Mouse (Mus musculus): ENCODE data around the gene Gabbr2. TPM values are rescaled to one million over a fixed set of nuclear protein-coding genes. Genes with fewer than 3 reads are reported as not detected.

Gabbr2 gene
- polyA plus RNA-seq, 1 experiment from 2014 or later, result 0.11 TPM

DNA sequence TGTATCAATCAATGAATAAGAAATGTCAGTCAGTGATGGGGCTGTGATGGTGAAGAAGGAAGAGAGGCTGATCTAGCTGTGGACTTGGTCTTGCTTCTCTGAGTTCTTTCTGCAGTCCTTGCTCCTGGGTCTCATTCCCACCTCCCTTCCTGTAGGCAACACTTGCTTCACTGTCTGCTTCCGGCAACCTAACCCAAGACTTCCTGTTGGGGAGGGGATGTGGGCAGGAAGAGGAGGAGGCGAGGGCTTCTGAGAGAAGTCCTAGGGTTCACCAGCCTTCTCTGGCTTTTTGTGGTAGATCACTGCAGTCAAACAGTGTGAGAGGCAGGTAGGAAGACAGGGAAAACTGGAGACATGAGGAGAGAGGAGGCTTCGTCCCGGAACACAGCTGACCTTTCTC lies 239.4 kb downstream of the Gabbr2 start:
- Histone ChIP-seq H3K9me3 (replicated peaks; ENCODE audit: control insufficient read depth, low read length) (no peaks in the 10 kb centered on the region), H3K27ac (ENCODE audit: low read length) (no peak overlapping the region), H3K9ac (ENCODE audit: low read depth, low read length) (no peak overlapping the region), H3K27me3 (ENCODE audit: control insufficient read depth, insufficient read depth, low read depth, low read length) (no peaks in the 10 kb centered on the region), H3K4me2 (ENCODE audit: low read depth, low read length) (no peak overlapping the region), H3K4me1 (ENCODE audit: control insufficient read depth, low read depth, low read length) (no peaks in the 10 kb centered on the region; the same call in 1 of the 2 replicates), H3K4me3 (ENCODE audit: low read depth, low read length) (no peak overlapping the region), H3K36me3 (ENCODE audit: control insufficient read depth, insufficient read depth) (no peaks in the 10 kb centered on the region)
- no peak for ATAC-seq (ENCODE audit: low read depth)
- 38% methylated on average over 4 of the region's 4 CpGs for WGBS (ENCODE audit: insufficient replicate concordance)

DNA sequence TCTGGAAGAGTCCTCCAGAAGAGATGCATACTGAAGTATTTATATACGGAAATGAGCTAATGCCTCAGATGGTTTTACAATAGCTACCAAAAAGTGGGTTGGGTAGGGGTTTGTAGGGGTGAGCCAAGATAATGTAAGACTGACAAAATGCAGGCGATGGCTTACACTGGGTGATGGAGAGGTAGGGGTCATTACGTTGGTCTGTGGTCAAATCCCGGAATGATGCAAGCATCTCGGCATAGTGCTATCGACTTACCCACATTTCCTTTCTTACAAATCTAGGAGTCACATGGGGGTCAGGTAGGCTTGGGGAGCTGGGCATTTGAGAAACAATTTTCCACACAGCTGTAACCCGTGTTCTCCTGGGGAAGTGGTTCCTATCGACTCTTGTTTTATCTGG lies 242.7 kb downstream of the Gabbr2 start:
- H3K4me1 ChIP-seq (ENCODE audit: control insufficient read depth, low read depth, low read length), result no peaks in the 10 kb centered on the region
- H3K9ac ChIP-seq (ENCODE audit: low read depth, low read length), result no peak overlapping the region

GRCm38 (mm10) chr4:46747007-46747746 lies 244.5 kb downstream of the Gabbr2 start:
- Histone ChIP-seq H3K27me3 (ENCODE audit: control insufficient read depth, insufficient read depth, low read depth, low read length) (no peaks in the 10 kb centered on the region), H3K36me3 (ENCODE audit: control insufficient read depth, insufficient read depth) (no peaks in the 10 kb centered on the region), H3K9me3 (replicated peaks; ENCODE audit: control insufficient read depth, low read length) (no peaks in the 10 kb centered on the region), H3K4me3 (ENCODE audit: low read depth, low read length) (no peak overlapping the region), H3K27ac (ENCODE audit: low read length) (no peak overlapping the region), H3K4me2 (ENCODE audit: low read depth, low read length) (no peak overlapping the region), H3K9ac (ENCODE audit: low read depth, low read length) (no peak overlapping the region), H3K4me1 (ENCODE audit: control insufficient read depth, low read depth, low read length) (no peaks in the 10 kb centered on the region)
- 50% methylated on average over 14 of the region's 14 CpGs for WGBS (ENCODE audit: insufficient replicate concordance)
- ATAC-seq (ENCODE audit: low read depth), result no peak

More for the DNA sequence above, 242.7 kb downstream of the Gabbr2 start:
- Histone ChIP-seq H3K4me2 (ENCODE audit: low read depth, low read length) (no peak overlapping the region), H3K4me3 (ENCODE audit: low read depth, low read length) (no peak overlapping the region), H3K27me3 (ENCODE audit: control insufficient read depth, insufficient read depth, low read depth, low read length) (no peaks in the 10 kb centered on the region), H3K27ac (ENCODE audit: low read length) (no peak overlapping the region), H3K36me3 (ENCODE audit: control insufficient read depth, insufficient read depth) (no peaks in the 10 kb centered on the region), H3K9me3 (replicated peaks; ENCODE audit: control insufficient read depth, low read length) (no peaks in the 10 kb centered on the region)
- ATAC-seq (ENCODE audit: low read depth), result no peak
- 39% methylated on average over 8 of the region's 8 CpGs for WGBS (ENCODE audit: insufficient replicate concordance)

DNA sequence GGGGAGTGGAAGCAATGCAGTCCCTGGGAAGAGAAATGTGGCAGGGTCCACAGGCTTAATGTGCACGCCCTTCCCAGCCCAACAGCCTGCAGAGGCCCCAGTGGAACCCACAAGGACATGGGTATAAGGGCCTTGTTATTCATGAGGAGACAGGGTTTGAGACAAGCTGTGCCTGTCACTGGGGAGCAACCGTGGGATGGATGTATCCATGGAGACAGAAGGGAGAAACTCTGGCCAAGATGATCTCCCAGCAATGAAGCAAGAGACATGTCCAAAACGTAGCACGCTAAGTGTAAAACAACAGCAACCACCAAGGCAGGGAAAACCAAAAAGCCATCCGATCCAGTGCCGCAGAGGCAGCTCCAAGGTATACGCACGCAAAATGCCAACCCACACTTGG lies 246.1 kb downstream of the Gabbr2 start:
- no peak overlapping the region for H3K27ac ChIP-seq (ENCODE audit: low read length)
- ATAC-seq (ENCODE audit: low read depth), result no peak
- no peaks in the 10 kb centered on the region for H3K27me3 ChIP-seq (ENCODE audit: control insufficient read depth, insufficient read depth, low read depth, low read length)
- H3K4me1 ChIP-seq (ENCODE audit: control insufficient read depth, low read depth, low read length), result no peaks in the 10 kb centered on the region
- WGBS (ENCODE audit: insufficient replicate concordance), result 74% methylated on average over 8 of the region's 8 CpGs
- no peak overlapping the region for H3K9ac ChIP-seq (ENCODE audit: low read depth, low read length)
- H3K4me2 ChIP-seq (ENCODE audit: low read depth, low read length), result no peak overlapping the region
- no peaks in the 10 kb centered on the region for H3K36me3 ChIP-seq (ENCODE audit: control insufficient read depth, insufficient read depth)
- no peak overlapping the region for H3K4me3 ChIP-seq (ENCODE audit: low read depth, low read length)
- no peaks in the 10 kb centered on the region for H3K9me3 ChIP-seq (replicated peaks; ENCODE audit: control insufficient read depth, low read length)

DNA sequence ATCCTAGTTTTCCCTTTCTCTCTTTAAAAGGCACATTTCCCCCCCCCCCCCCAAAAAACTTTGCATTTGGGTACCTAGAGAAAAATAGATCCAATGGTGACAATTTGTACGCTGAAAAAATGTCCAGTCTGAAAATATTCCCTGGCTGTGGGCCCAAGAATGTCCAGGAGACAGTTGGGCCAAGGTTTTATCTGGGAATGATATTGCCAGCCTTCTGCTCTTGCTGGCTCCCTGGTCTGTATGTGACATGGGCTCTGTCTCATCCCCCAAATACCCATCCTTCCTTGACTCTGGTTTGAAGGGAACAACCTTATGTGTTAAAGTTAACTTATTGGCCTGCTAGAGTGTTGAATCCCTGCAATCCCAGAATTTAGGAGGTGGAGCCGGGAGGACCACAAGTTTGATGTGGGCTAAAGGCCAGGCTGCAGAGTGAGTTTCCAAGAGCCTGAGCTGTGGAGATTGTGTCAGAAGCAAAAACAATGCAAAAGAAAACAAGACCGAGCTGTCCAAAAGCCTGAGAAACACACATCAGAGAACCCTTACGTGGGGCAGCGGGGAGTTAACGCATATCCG lies 247.0 kb downstream of the Gabbr2 start:
- no peak overlapping the region for H3K4me3 ChIP-seq (ENCODE audit: low read depth, low read length)
- H3K9ac ChIP-seq (ENCODE audit: low read depth, low read length), result no peak overlapping the region
- H3K27me3 ChIP-seq (ENCODE audit: control insufficient read depth, insufficient read depth, low read depth, low read length), result no peaks in the 10 kb centered on the region
- no peaks in the 10 kb centered on the region for H3K4me1 ChIP-seq (ENCODE audit: control insufficient read depth, low read depth, low read length)
- no peaks in the 10 kb centered on the region for H3K36me3 ChIP-seq (ENCODE audit: control insufficient read depth, insufficient read depth)
- no peaks in the 10 kb centered on the region for H3K9me3 ChIP-seq (replicated peaks; ENCODE audit: control insufficient read depth, low read length)
- H3K4me2 ChIP-seq (ENCODE audit: low read depth, low read length), result no peak overlapping the region
- H3K27ac ChIP-seq (ENCODE audit: low read length), result no peak overlapping the region
- no peak for ATAC-seq (ENCODE audit: low read depth)
- WGBS (ENCODE audit: insufficient replicate concordance), result 70% methylated on average over 7 of the region's 7 CpGs

DNA sequence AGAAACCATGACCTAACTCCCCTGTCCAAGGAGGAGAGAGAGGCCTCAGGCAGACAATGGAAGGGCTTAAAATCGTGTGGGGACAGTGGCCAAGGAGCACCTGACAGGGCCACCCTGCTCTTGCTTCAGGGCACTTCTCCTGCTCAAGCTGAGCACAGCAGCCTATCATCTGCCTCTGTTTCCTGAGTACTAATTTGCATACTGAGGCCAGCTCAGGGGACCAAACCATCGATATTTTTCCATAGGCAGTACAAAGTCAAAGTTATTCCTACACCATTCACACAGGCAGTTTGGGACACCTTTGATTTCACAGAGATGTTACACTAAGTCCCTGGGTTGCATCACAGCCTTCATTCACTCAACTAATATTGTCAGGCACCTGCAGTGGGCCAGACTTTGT lies 249.1 kb downstream of the Gabbr2 start:
- ATAC-seq (ENCODE audit: low read depth), result no peak
- WGBS (ENCODE audit: insufficient replicate concordance), result 7% methylated on average over 2 of the region's 2 CpGs
- no peaks in the 10 kb centered on the region for H3K4me1 ChIP-seq (ENCODE audit: control insufficient read depth, low read depth, low read length)
- no peak overlapping the region for H3K9ac ChIP-seq (ENCODE audit: low read depth, low read length)
- no peak overlapping the region for H3K27ac ChIP-seq (ENCODE audit: low read length)
- H3K9me3 ChIP-seq (replicated peaks; ENCODE audit: control insufficient read depth, low read length), result no peaks in the 10 kb centered on the region
- H3K27me3 ChIP-seq (ENCODE audit: control insufficient read depth, insufficient read depth, low read depth, low read length), result no peaks in the 10 kb centered on the region
- no peak overlapping the region for H3K4me2 ChIP-seq (ENCODE audit: low read depth, low read length)
- H3K36me3 ChIP-seq (ENCODE audit: control insufficient read depth, insufficient read depth), result no peaks in the 10 kb centered on the region
- H3K4me3 ChIP-seq (ENCODE audit: low read depth, low read length), result no peak overlapping the region

- H3K4me1 ChIP-seq (ENCODE audit: control insufficient read depth, low read depth, low read length), result no peaks in the 10 kb centered on the region
- ATAC-seq (ENCODE audit: low read depth), result no peak
- no peak overlapping the region for H3K27ac ChIP-seq (ENCODE audit: low read length)
- no peaks in the 10 kb centered on the region for H3K27me3 ChIP-seq (ENCODE audit: control insufficient read depth, insufficient read depth, low read depth, low read length)
- no peaks in the 10 kb centered on the region for H3K36me3 ChIP-seq (ENCODE audit: control insufficient read depth, insufficient read depth)
- H3K9me3 ChIP-seq (replicated peaks; ENCODE audit: control insufficient read depth, low read length), result no peaks in the 10 kb centered on the region
- H3K4me3 ChIP-seq (ENCODE audit: low read depth, low read length), result no peak overlapping the region
- H3K4me2 ChIP-seq (ENCODE audit: low read depth, low read length), result no peak overlapping the region
- WGBS (ENCODE audit: insufficient replicate concordance), result 24% methylated on average over 9 of the region's 9 CpGs
- H3K9ac ChIP-seq (ENCODE audit: low read depth, low read length), result no peak overlapping the region
These were observed 254.7 kb downstream of the Gabbr2 start for GRCm38 (mm10) chr4:46736910-46737511.

GRCm38 (mm10) chr4:46734906-46735305 lies 256.8 kb downstream of the Gabbr2 start:
- Histone ChIP-seq H3K9ac (ENCODE audit: low read depth, low read length) (no peak overlapping the region), H3K4me1 (ENCODE audit: control insufficient read depth, low read depth, low read length) (no peaks in the 10 kb centered on the region), H3K4me2 (ENCODE audit: low read depth, low read length) (no peak overlapping the region), H3K9me3 (replicated peaks; ENCODE audit: control insufficient read depth, low read length) (no peaks in the 10 kb centered on the region), H3K4me3 (ENCODE audit: low read depth, low read length) (no peak overlapping the region), H3K36me3 (ENCODE audit: control insufficient read depth, insufficient read depth) (no peaks in the 10 kb centered on the region), H3K27me3 (ENCODE audit: control insufficient read depth, insufficient read depth, low read depth, low read length) (no peaks in the 10 kb centered on the region), H3K27ac (ENCODE audit: low read length) (no peak overlapping the region)
- no peak for ATAC-seq (ENCODE audit: low read depth)
- WGBS (ENCODE audit: insufficient replicate concordance), result 33% methylated on average over 5 of the region's 5 CpGs

- Histone ChIP-seq H3K9me3 (replicated peaks; ENCODE audit: control insufficient read depth, low read length) (no peaks in the 10 kb centered on the region), H3K27me3 (ENCODE audit: control insufficient read depth, insufficient read depth, low read depth, low read length) (no peaks in the 10 kb centered on the region), H3K27ac (ENCODE audit: low read length) (no peak overlapping the region), H3K4me3 (ENCODE audit: low read depth, low read length) (no peak overlapping the region), H3K9ac (ENCODE audit: low read depth, low read length) (no peak overlapping the region), H3K4me1 (ENCODE audit: control insufficient read depth, low read depth, low read length) (no peaks in the 10 kb centered on the region), H3K4me2 (ENCODE audit: low read depth, low read length) (no peak overlapping the region), H3K36me3 (ENCODE audit: control insufficient read depth, insufficient read depth) (no peaks in the 10 kb centered on the region)
- WGBS (ENCODE audit: insufficient replicate concordance), result 42% methylated on average over 8 of the region's 8 CpGs
- ATAC-seq (ENCODE audit: low read depth), result no peak
These were observed 260.1 kb downstream of the Gabbr2 start for GRCm38 (mm10) chr4:46731590-46731989.

Measured in liver, embryonic 16.5 days (tissue).